Mouse (Mus musculus) stomach, embryonic 16.5 days (tissue): ENCODE measurements around the gene Urb2. TPM values are rescaled to one million over a fixed set of nuclear protein-coding genes. Genes with fewer than 3 reads are reported as not detected.
"Not testable (repeated sequence)": the region's sequence is repeated elsewhere in the genome, so short reads cannot be mapped to it uniquely, and the experiment has no call there.

Experiments
- ATAC-seq: fragments of 200-750 bp; cut with Nextera tagmentation; 2 replicates; pipeline ENCODE4 v1.8.0; 2017; ENCODE audit warnings: moderate number of reproducible peaks, moderate TSS enrichment; ENCODE audit not compliant: insufficient read depth, low FRiP score
- H3K27ac ChIP-seq: fragments of 300-500 bp; sonication (generic); 2 replicates; pipeline ENCODE4 v1.5.1; 2014; ENCODE audit warnings: low read length
- H3K27me3 ChIP-seq: fragments of 300-500 bp; sonication (generic); 2 replicates; pipeline ENCODE4 v1.6.1; 2014; ENCODE audit warnings: low read length, control low read depth, mixed read lengths; ENCODE audit not compliant: control insufficient read depth, insufficient read depth
- H3K36me3 ChIP-seq: fragments of 300-500 bp; sonication (generic); 2 replicates; pipeline ENCODE4 v1.6.1; 2014; ENCODE audit warnings: low read length; ENCODE audit not compliant: control insufficient read depth, insufficient read depth
- H3K4me1 ChIP-seq: fragments of 300-500 bp; sonication (generic); 2 replicates; pipeline ENCODE4 v1.6.1; 2014; ENCODE audit warnings: low read length, control low read depth, mixed read lengths; ENCODE audit not compliant: control insufficient read depth, insufficient read depth
- H3K4me2 ChIP-seq: fragments of 300-500 bp; sonication (generic); 2 replicates; pipeline ENCODE4 v1.6.1; 2014; ENCODE audit warnings: low read depth, low read length, mixed read lengths
- H3K4me3 ChIP-seq: fragments of 300-500 bp; sonication (generic); replicated peaks from 2 replicates; pipeline ENCODE4 v1.5.1; 2014; ENCODE audit warnings: mild to moderate bottlenecking, low read length
- H3K9ac ChIP-seq: fragments of 300-500 bp; sonication (generic); 2 replicates; pipeline ENCODE4 v1.6.1; 2014; ENCODE audit warnings: low read length
- H3K9me3 ChIP-seq: fragments of 300-500 bp; sonication (generic); replicated peaks from 2 replicates; pipeline ENCODE4 v1.6.1; 2016; ENCODE audit warnings: low read length, control low read depth; ENCODE audit not compliant: control insufficient read depth
- WGBS: fragments of 180-500 bp; shearing (Covaris S2); extraction: QIAGEN DNeasy Blood & Tissue Kit; methylation state at CpG from one replicate; pipeline ENCODE4 v1.1.7; 2014; 5-methylcytosine and 5-hydroxymethylcytosine counted together
- polyA plus RNA-seq: library from polyadenylated mRNA; unstranded; fragments of >200 nt; fragmentation: Nextera tagmentation; extraction: Ambion mirVana; gene quantifications from 2 replicates; pipeline ENCODE4 v1.2.1, GENCODE M21; 2015

Gene Urb2
- polyA plus RNA-seq, 1 experiment from 2014 or later, result 4.4 TPM

GRCm38 (mm10) chr8:124007829-124008228 lies 13.5 kb upstream of the Urb2 start:
- ATAC-seq, result no peak
- Histone ChIP-seq H3K27me3 (no peaks in the 10 kb centered on the region), H3K9ac (no peak overlapping the region), H3K4me3 (no peak overlapping the region), H3K36me3 (peaks cover 24% of the 10 kb centered on the region), H3K9me3 (no peaks in the 10 kb centered on the region), H3K4me2 (no peak overlapping the region), H3K27ac (no peak overlapping the region), H3K4me1 (0 out of 2 replicates have a peak, but pooled peaks cover 2% of the 10 kb centered on the region)
- WGBS, result 74% methylated on average over 6 of the region's 6 CpGs

- Histone ChIP-seq H3K4me1 (peaks cover 5% of the 10 kb centered on the region; the same call in 1 of the 2 replicates), H3K36me3 (peaks cover 5% of the 10 kb centered on the region; the same call in 1 of the 2 replicates), H3K4me2 (no peak overlapping the region), H3K9ac (no peak overlapping the region), H3K9me3 (no peaks in the 10 kb centered on the region), H3K27ac (no peak overlapping the region), H3K27me3 (no peaks in the 10 kb centered on the region), H3K4me3 (no peak overlapping the region)
- 72% methylated on average over 3 of the region's 3 CpGs for WGBS
- ATAC-seq, result no peak
Observed at GRCm38 (mm10) chr8:124011580-124011979, 9.7 kb upstream of the Urb2 start.

- over 99% methylated on average over 3 of the region's 3 CpGs for WGBS
- no peaks in the 10 kb centered on the region for H3K9me3 ChIP-seq
- peaks cover 5% of the 10 kb centered on the region; the same call in 1 of the 2 replicates for H3K4me1 ChIP-seq
- H3K9ac ChIP-seq, result no peak overlapping the region
- H3K36me3 ChIP-seq, result 0 out of 2 replicates have a peak, but pooled peaks cover under 1% of the 10 kb centered on the region
- no peak overlapping the region for H3K4me2 ChIP-seq
- H3K27ac ChIP-seq, result no peak overlapping the region
- H3K4me3 ChIP-seq, result no peak overlapping the region
- H3K27me3 ChIP-seq, result no peaks in the 10 kb centered on the region
- no peak for ATAC-seq
Observed at GRCm38 (mm10) chr8:124011989-124012586, 9.2 kb upstream of the Urb2 start.

- not testable (repeated sequence) for H3K9ac ChIP-seq, H3K36me3 ChIP-seq, H3K27me3 ChIP-seq, H3K4me2 ChIP-seq, ATAC-seq, H3K4me3 ChIP-seq, H3K9me3 ChIP-seq, H3K4me1 ChIP-seq
- 84% methylated on average over 7 of the region's 7 CpGs for WGBS
- peak overlapping the region; percentile 6; the same call in 1 of the 2 replicates for H3K27ac ChIP-seq
Observed at GRCm38 (mm10) chr8:124014299-124014698, 7.0 kb upstream of the Urb2 start.

GRCm38 (mm10) chr8:124014751-124015150 lies 6.6 kb upstream of the Urb2 start:
- Histone ChIP-seq H3K36me3 (no peaks in the 10 kb centered on the region), H3K9me3 (no peaks in the 10 kb centered on the region), H3K9ac (no peak overlapping the region), H3K4me3 (no peak overlapping the region), H3K4me1 (peaks cover 15% of the 10 kb centered on the region), H3K27ac (peak overlapping the region; percentile 6; the same call in 1 of the 2 replicates), H3K4me2 (no peak overlapping the region), H3K27me3 (no peaks in the 10 kb centered on the region)
- ATAC-seq, result no peak
- WGBS, result 39% methylated on average over 3 of the region's 3 CpGs

GRCm38 (mm10) chr8:124019782-124020181 lies 1.5 kb upstream of the Urb2 start:
- no peaks in the 10 kb centered on the region for H3K27me3 ChIP-seq
- H3K9me3 ChIP-seq, result no peaks in the 10 kb centered on the region
- peaks cover 22% of the 10 kb centered on the region for H3K4me1 ChIP-seq
- peak overlapping the region; percentile 90 for H3K4me3 ChIP-seq
- peak overlapping the region; percentile 91 for H3K27ac ChIP-seq
- peak; percentile 29 for ATAC-seq
- WGBS, result 21% methylated on average over 13 of the region's 13 CpGs
- H3K4me2 ChIP-seq, result peak overlapping the region; percentile 78
- H3K9ac ChIP-seq, result peak overlapping the region; percentile 91
- peaks cover 3% of the 10 kb centered on the region; the same call in 1 of the 2 replicates for H3K36me3 ChIP-seq

GRCm38 (mm10) chr8:124020439-124021236 lies 670 bp upstream of the Urb2 start:
- peaks cover 3% of the 10 kb centered on the region; the same call in 1 of the 2 replicates for H3K36me3 ChIP-seq
- peak overlapping the region; percentile 78 for H3K4me2 ChIP-seq
- ATAC-seq, result peak; percentile 88
- no peaks in the 10 kb centered on the region for H3K9me3 ChIP-seq
- H3K27me3 ChIP-seq, result no peaks in the 10 kb centered on the region
- peak overlapping the region; percentile 90 for H3K4me3 ChIP-seq
- H3K27ac ChIP-seq, result peak overlapping the region; percentile 91
- WGBS, result under 1% methylated on average over 54 of the region's 87 CpGs
- peak overlapping the region; percentile 91 for H3K9ac ChIP-seq
- peaks cover 19% of the 10 kb centered on the region for H3K4me1 ChIP-seq

GRCm38 (mm10) chr8:124026265-124026664 lies 5.0 kb downstream of the Urb2 start:
- 76% methylated on average over 2 of the region's 2 CpGs for WGBS
- ATAC-seq, H3K9me3 ChIP-seq, H3K27me3 ChIP-seq, H3K4me3 ChIP-seq, H3K9ac ChIP-seq, H3K4me1 ChIP-seq, H3K27ac ChIP-seq, H3K4me2 ChIP-seq: not testable (repeated sequence)
- peaks cover 22% of the 10 kb centered on the region; the same call in 1 of the 2 replicates for H3K36me3 ChIP-seq

- H3K9me3 ChIP-seq, result no peaks in the 10 kb centered on the region
- H3K27me3 ChIP-seq, result no peaks in the 10 kb centered on the region
- WGBS, result 87% methylated on average over 6 of the region's 6 CpGs
- no peak overlapping the region for H3K4me3 ChIP-seq
- no peak overlapping the region for H3K27ac ChIP-seq
- H3K4me2 ChIP-seq, result no peak overlapping the region
- no peak overlapping the region for H3K9ac ChIP-seq
- ATAC-seq, result no peak
- no peaks in the 10 kb centered on the region for H3K4me1 ChIP-seq
- peaks cover 23% of the 10 kb centered on the region; the same call in 1 of the 2 replicates for H3K36me3 ChIP-seq
Observed at GRCm38 (mm10) chr8:124027831-124028230, 6.5 kb downstream of the Urb2 start.
